Mouse (Mus musculus) heart, postnatal 0 days (tissue): ENCODE results near the gene Neurl3. TPM values are rescaled to one million over a fixed set of nuclear protein-coding genes. Genes with fewer than 3 reads are reported as not detected.

ENCODE experiments used
- ATAC-seq: fragments of 200-750 bp; cut with Nextera tagmentation; 2 replicates; pipeline ENCODE4 v1.8.0; 2017; ENCODE audit warnings: low read depth, moderate number of reproducible peaks, moderate library complexity; ENCODE audit not compliant: insufficient read depth
- DNase-seq: peaks from one replicate; pipeline ENCODE4 v3.0.0-alpha.2; 2016; ENCODE audit warnings: low spot score
- H3K27ac ChIP-seq: fragments of 300-500 bp; sonication (generic); 2 replicates; pipeline ENCODE4 v1.5.1; 2014; ENCODE audit warnings: low read depth, mild to moderate bottlenecking
- H3K27me3 ChIP-seq: fragments of 300-500 bp; sonication (generic); 2 replicates; pipeline ENCODE4 v1.6.1; 2014; ENCODE audit warnings: low read length, mixed read lengths; ENCODE audit not compliant: control insufficient read depth, insufficient read depth
- H3K36me3 ChIP-seq: fragments of 300-500 bp; sonication (generic); replicated peaks from 2 replicates; pipeline ENCODE4 v1.6.1; 2014; ENCODE audit warnings: low read length, mixed read lengths; ENCODE audit not compliant: control insufficient read depth, insufficient read depth
- H3K4me1 ChIP-seq: fragments of 300-500 bp; sonication (generic); 2 replicates; pipeline ENCODE4 v1.6.1; 2014; ENCODE audit warnings: antibody characterized with exemption; ENCODE audit not compliant: control insufficient read depth, insufficient read depth
- H3K4me2 ChIP-seq: fragments of 300-500 bp; sonication (generic); 2 replicates; pipeline ENCODE4 v1.6.1; 2014; ENCODE audit warnings: low read depth, mild to moderate bottlenecking, low read length, moderate library complexity
- H3K4me3 ChIP-seq: fragments of 300-500 bp; sonication (generic); 2 replicates; pipeline ENCODE4 v1.5.1; 2014; ENCODE audit warnings: low read depth, low read length
- H3K9ac ChIP-seq: fragments of 300-500 bp; sonication (generic); replicated peaks from 2 replicates; pipeline ENCODE4 v1.6.1; 2014; ENCODE audit warnings: low read depth, low read length, mixed read lengths
- H3K9me3 ChIP-seq: fragments of 300-500 bp; sonication (generic); replicated peaks from 2 replicates; pipeline ENCODE4 v1.6.1; 2016; ENCODE audit warnings: low read length; ENCODE audit not compliant: control insufficient read depth
- CTCF ChIP-seq: IDR thresholded peaks from 2 replicates; pipeline ENCODE4 v1.5.1; 2016; ENCODE audit warnings: antibody characterized with exemption, control low read depth, low read depth
- EP300 ChIP-seq: IDR thresholded peaks from 2 replicates; pipeline ENCODE4 v1.6.1; 2016; ENCODE audit warnings: antibody characterized with exemption, low read depth
- WGBS: fragments of 180-500 bp; shearing (Covaris S2); extraction: QIAGEN DNeasy Blood & Tissue Kit; methylation state at CpG from one replicate; pipeline ENCODE4 v1.1.7; 2014; 5-methylcytosine and 5-hydroxymethylcytosine counted together
- polyA plus RNA-seq: library from polyadenylated mRNA; unstranded; fragments of >200 nt; fragmentation: Nextera tagmentation; extraction: Ambion mirVana; gene quantifications from 2 replicates; pipeline ENCODE4 v1.2.1, GENCODE M21; 2015
- total RNA-seq: library from RNA; depleted of rRNA; stranded (reverse); fragments of >200 nt; gene quantifications from 2 replicates; pipeline ENCODE4 v1.2.3, GENCODE M21; 2014; ENCODE audit warnings: low replicate concordance; rRNA removed

Gene Neurl3
- total and polyA plus RNA-seq, 2 experiments from 2014 or later, result 3.6 to 12.9 TPM

DNA sequence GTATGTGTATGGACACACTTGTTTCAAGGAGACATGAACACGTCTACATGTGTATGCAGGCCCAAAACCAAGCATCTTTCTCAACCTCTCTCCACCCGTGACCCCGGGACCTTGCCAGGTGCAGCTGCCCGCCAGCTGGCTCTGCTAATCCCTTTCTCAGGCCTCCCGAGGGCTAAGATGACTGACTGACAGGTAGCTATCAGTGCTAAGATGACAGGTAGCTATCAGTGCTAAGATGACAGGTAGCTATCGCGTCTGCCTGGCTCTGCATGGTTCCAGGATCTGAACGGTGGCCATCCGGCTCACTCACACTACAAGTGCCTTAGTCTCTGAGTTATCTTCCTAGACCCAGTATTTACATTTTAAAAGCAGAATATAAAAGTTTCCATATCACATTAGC is 46.0 kb downstream of the Neurl3 start:
- WGBS, result 72% methylated on average over 9 of the region's 9 CpGs
- no peak for TF ChIP-seq EP300
- no peak for TF ChIP-seq CTCF
- Histone ChIP-seq H3K9me3 (no peaks in the 10 kb centered on the region), H3K27me3 (no peaks in the 10 kb centered on the region), H3K4me3 (no peak overlapping the region), H3K27ac (no peak overlapping the region), H3K36me3 (peaks cover 48% of the 10 kb centered on the region), H3K9ac (no peak overlapping the region), H3K4me1 (no peaks in the 10 kb centered on the region), H3K4me2 (no peak overlapping the region)
- DNase-seq (no peak), ATAC-seq (no peak)

DNA sequence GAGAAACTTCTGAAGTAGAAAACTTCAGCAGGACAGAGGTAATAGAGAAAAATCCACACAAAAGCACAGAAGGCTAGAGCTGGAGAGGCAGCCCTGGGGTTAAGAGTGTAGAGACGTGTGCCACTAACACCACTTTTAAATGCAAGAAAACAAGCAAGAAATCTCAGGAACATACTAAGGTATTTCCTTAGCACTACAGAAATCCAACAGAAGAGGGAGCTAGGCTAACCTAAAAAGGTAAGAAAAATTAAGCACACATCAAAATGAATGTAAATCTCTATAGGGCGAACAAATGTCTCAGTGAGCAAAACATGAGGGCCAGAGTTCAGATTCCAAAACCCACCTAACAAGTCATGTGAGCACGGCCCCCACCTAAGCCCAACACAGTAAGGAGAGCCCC is 49.8 kb downstream of the Neurl3 start:
- H3K27me3 ChIP-seq, result no peaks in the 10 kb centered on the region
- H3K9me3 ChIP-seq, result no peaks in the 10 kb centered on the region
- no peak overlapping the region for H3K4me2 ChIP-seq
- no peak overlapping the region for H3K27ac ChIP-seq
- ATAC-seq (no peak), DNase-seq (peak; percentile 13)
- no peak overlapping the region for H3K4me3 ChIP-seq
- 86% methylated on average over 3 of the region's 3 CpGs for WGBS
- TF ChIP-seq EP300 (no peak), CTCF (peak; percentile 34)
- H3K36me3 ChIP-seq, result peaks cover 47% of the 10 kb centered on the region
- no peak overlapping the region for H3K9ac ChIP-seq
- H3K4me1 ChIP-seq, result no peaks in the 10 kb centered on the region

Other genes with a start within 250 kb of the Neurl3 start
- gene Hs6st1, start 206.3 kb downstream of the Neurl3 start, total RNA-seq, result 31.5 and 39.8 TPM in 2 replicates
- gene Hs6st1, start 206.3 kb downstream of the Neurl3 start, polyA plus RNA-seq, result 2.7 and 3.2 TPM in 2 replicates
- 26.7 and 58.0 TPM in 2 replicates for gene Uggt1, start 30.0 kb downstream of the Neurl3 start, total RNA-seq
- 15.4 and 16.0 TPM in 2 replicates for gene Uggt1, start 30.0 kb downstream of the Neurl3 start, polyA plus RNA-seq
- 13.7 and 31.1 TPM in 2 replicates for gene Arid5a, start 33.1 kb upstream of the Neurl3 start, total RNA-seq
- 6.6 and 8.5 TPM in 2 replicates for gene Arid5a, start 33.1 kb upstream of the Neurl3 start, polyA plus RNA-seq
- 46.3 and 57.4 TPM in 2 replicates for gene Kansl3, start 94.5 kb upstream of the Neurl3 start, total RNA-seq
- 26.5 and 29.7 TPM in 2 replicates for gene Kansl3, start 94.5 kb upstream of the Neurl3 start, polyA plus RNA-seq
- gene Fer1l5, start 97.6 kb upstream of the Neurl3 start, total RNA-seq, result not detected in 2 replicates
- 0.14 and 0.20 TPM in 2 replicates for gene Fer1l5, start 97.6 kb upstream of the Neurl3 start, polyA plus RNA-seq
- 6.4 and 8.2 TPM in 2 replicates for gene Lman2l, start 170.6 kb upstream of the Neurl3 start, total RNA-seq
- 22.3 and 25.4 TPM in 2 replicates for gene Lman2l, start 170.6 kb upstream of the Neurl3 start, polyA plus RNA-seq
- gene Cnnm4, start 196.9 kb upstream of the Neurl3 start, total RNA-seq, result 5.2 and 7.4 TPM in 2 replicates
- gene Cnnm4, start 196.9 kb upstream of the Neurl3 start, polyA plus RNA-seq, result 3.6 and 4.2 TPM in 2 replicates
- 10.2 and 21.4 TPM in 2 replicates for gene Cnnm3, start 237.2 kb upstream of the Neurl3 start, total RNA-seq
- 2.0 and 2.2 TPM in 2 replicates for gene Cnnm3, start 237.2 kb upstream of the Neurl3 start, polyA plus RNA-seq